Mouse (Mus musculus) kidney, adult 2 months (tissue): ENCODE results near the gene Rps6kb2.

Experiments
- CTCF ChIP-seq: fragments of 200-500 bp; conservative IDR thresholded peaks from 2 replicates; pipeline ENCODE4 v1.5.1; 2011; ENCODE audit warnings: low read depth, mild to moderate bottlenecking, control low read depth, low read length, moderate library complexity, mixed read lengths; ENCODE audit not compliant: insufficient read depth, insufficient read length
- POLR2A ChIP-seq: fragments of 200-500 bp; IDR thresholded peaks from one replicate; pipeline ENCODE4 v1.6.1; 2011; ENCODE audit warnings: low read depth, low read length, control low read depth

GRCm38 (mm10) chr19:4169378-4169784, 6.2 kb upstream of the Rps6kb2 start:
- peak; percentile 81 for TF ChIP-seq CTCF
- peak; percentile 67 for TF ChIP-seq POLR2A
